Mouse (Mus musculus) bone marrow, adult 2 months (tissue): ENCODE results near the gene Bhmt2. TPM values are rescaled to one million over a fixed set of nuclear protein-coding genes. Genes with fewer than 3 reads are reported as not detected.

Source experiments
- H3K27ac ChIP-seq: fragments of 200-500 bp; 2 replicates; pipeline ENCODE4 v1.5.1; 2012; ENCODE audit warnings: low read depth, mild to moderate bottlenecking, control low read depth, inconsistent platforms, low read length; ENCODE audit not compliant: control insufficient read depth, poor library complexity, insufficient read depth
- H3K4me1 ChIP-seq: fragments of 200-500 bp; 2 replicates; pipeline ENCODE4 v1.6.1; 2011; ENCODE audit warnings: low read length; ENCODE audit not compliant: control insufficient read depth, insufficient read depth
- H3K4me3 ChIP-seq: fragments of 200-500 bp; replicated peaks from 2 replicates; pipeline ENCODE3; 2011; ENCODE audit warnings: mild to moderate bottlenecking, low read depth, low read length, control low read depth; ENCODE audit not compliant: control insufficient read depth
- CTCF ChIP-seq: fragments of 200-500 bp; IDR thresholded peaks from 2 replicates; pipeline ENCODE4 v1.5.1; 2011; ENCODE audit warnings: low read length, control low read depth; ENCODE audit not compliant: control insufficient read depth, insufficient read depth
- POLR2A ChIP-seq: fragments of 200-500 bp; IDR thresholded peaks from 2 replicates; pipeline ENCODE4 v1.6.1; 2011; ENCODE audit warnings: low read depth, mild to moderate bottlenecking, control low read depth, low read length, borderline replicate concordance; ENCODE audit not compliant: control insufficient read depth
- WGBS: fragments of 180-500 bp; shearing (Covaris S2); methylation state at CpG from one replicate; pipeline ENCODE4 v1.1.7; 2018; 5-methylcytosine and 5-hydroxymethylcytosine counted together
- polyA plus RNA-seq: library from polyadenylated mRNA; stranded (reverse); fragments of >200 nt; gene quantifications from 2 replicates; pipeline ENCODE4 v1.2.4, GENCODE M21; 2011; ENCODE audit warnings: low replicate concordance; ENCODE audit not compliant: missing spikeins, insufficient read depth, insufficient read length

Bhmt2 gene
- polyA plus RNA-seq, 1 experiment = 1.8 TPM

GRCm38 (mm10) chr13:93673296-93673695 is 806 bp downstream of the Bhmt2 start:
- Histone ChIP-seq H3K27ac (no peak overlapping the region), H3K4me1 (no peaks in the 10 kb centered on the region), H3K4me3 (no peak overlapping the region)
- WGBS = 78% methylated on average over 2 of the region's 2 CpGs
- TF ChIP-seq POLR2A (no peak), CTCF (no peak)

- Histone ChIP-seq H3K27ac (no peak overlapping the region), H3K4me3 (no peak overlapping the region), H3K4me1 (no peaks in the 10 kb centered on the region)
- WGBS = 74% methylated on average over 4 of the region's 4 CpGs
- no peak for TF ChIP-seq CTCF
- no peak for TF ChIP-seq POLR2A
Measured at GRCm38 (mm10) chr13:93672371-93672770, 1.7 kb downstream of the Bhmt2 start.

DNA sequence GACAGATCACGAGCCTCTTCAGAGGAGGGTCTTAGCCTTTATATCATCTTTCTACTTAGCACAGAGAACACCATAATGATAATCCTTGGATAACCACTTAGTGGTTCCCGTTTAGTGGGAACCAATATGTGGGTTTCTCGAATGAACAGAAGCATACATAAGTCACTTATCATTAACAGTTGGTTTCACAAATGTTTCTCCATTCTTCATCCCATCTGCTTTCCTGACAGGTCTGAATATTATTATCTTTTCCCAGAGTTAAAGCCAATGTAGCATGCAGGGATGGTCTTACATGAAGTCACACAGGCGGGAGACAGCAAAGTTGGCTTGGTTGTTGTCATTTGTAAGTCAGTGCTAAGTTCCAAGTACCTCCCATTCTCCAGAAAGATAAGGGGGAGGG is 6.5 kb downstream of the Bhmt2 start:
- TF ChIP-seq POLR2A (no peak), CTCF (no peak)
- Histone ChIP-seq H3K4me1 (no peaks in the 10 kb centered on the region), H3K4me3 (no peak overlapping the region), H3K27ac (no peak overlapping the region)
- 77% methylated on average over 4 of the region's 4 CpGs for WGBS

DNA sequence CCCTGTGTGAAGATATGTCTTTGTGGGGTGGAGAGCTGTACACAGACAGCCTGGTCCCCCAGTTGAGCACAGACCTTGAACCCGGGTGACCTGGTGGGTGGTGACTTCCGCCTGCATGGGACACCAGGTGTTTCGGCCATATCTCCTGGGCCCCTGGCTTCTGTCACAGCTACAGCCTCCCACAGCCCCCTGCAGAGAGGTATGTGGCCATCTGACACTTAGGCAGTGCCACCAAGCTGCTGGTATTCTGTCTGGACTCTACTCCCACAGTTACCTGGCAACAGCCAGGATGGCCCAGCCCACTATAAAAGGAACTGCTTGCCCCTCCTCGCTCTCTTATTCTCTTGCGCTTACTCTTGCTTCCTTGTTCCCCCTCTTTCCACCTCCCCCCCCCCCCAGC is 16.2 kb downstream of the Bhmt2 start:
- no peak overlapping the region for H3K27ac ChIP-seq
- no peaks in the 10 kb centered on the region for H3K4me1 ChIP-seq
- 86% methylated on average over 5 of the region's 5 CpGs for WGBS
- TF ChIP-seq CTCF (no peak), POLR2A (no peak)
- no peak overlapping the region for H3K4me3 ChIP-seq

GRCm38 (mm10) chr13:93653382-93653781 is 20.7 kb downstream of the Bhmt2 start:
- H3K27ac ChIP-seq = no peak overlapping the region
- no peaks in the 10 kb centered on the region for H3K4me1 ChIP-seq
- no peak for TF ChIP-seq CTCF
- no peak overlapping the region for H3K4me3 ChIP-seq
- WGBS = 75% methylated on average over 6 of the region's 6 CpGs

- no peak overlapping the region for H3K4me3 ChIP-seq
- 76% methylated on average over 7 of the region's 7 CpGs for WGBS
- H3K27ac ChIP-seq = no peak overlapping the region
- no peaks in the 10 kb centered on the region for H3K4me1 ChIP-seq
- TF ChIP-seq POLR2A (no peak), CTCF (no peak)
Measured at GRCm38 (mm10) chr13:93648387-93649130, 25.5 kb downstream of the Bhmt2 start.

- H3K4me1 ChIP-seq = no peaks in the 10 kb centered on the region
- WGBS = 63% methylated on average over 4 of the region's 4 CpGs
- H3K27ac ChIP-seq = no peak overlapping the region
- no peak overlapping the region for H3K4me3 ChIP-seq
- TF ChIP-seq POLR2A = no peak
- TF ChIP-seq CTCF = no peak
Measured at GRCm38 (mm10) chr13:93639636-93640035, 34.5 kb downstream of the Bhmt2 start.

DNA sequence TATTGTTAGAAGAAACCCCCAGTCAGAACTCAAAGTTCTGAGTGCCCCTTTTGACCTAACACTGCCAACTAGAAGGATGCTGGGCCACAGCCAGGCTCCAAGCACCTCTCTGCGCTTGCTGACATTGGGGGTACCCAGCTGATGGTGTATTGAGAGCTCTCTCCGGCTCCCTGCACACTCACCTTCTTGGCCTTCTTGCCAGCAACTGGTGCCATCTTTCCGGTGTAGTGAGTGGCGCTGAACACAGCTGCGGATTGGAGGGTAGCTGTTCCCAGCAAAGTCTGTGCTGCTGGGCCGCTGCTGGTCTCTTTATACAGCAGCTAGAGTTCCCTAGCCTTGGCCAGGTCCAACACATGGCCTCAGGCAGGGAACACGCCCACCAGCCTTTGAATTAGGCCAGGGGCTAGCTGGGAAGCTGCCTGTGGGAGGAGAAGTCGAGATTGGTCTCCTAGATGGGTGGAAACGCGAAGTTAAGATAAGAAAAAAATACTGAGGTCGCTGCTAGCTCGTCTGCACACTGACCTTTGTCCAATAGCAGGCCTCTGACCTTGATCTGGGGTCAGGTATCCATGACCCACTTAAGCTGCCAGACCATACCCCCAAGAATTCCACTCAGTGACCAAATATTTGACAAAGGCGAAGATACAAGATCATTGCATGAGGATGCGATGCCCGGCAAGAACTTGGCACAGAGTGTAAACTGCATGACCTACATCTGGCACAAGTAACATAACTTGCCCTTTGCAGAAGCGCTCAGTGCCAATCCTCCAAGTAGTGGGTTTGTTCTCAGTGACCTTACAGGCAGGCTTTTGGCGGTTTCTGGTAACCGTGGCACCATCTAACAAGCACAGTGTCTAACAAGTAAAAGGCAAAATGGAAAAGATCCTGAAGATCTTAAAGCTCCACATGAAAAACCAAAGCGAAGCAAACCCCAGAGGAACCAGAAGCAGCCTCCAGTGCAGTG is 36.5 kb downstream of the Bhmt2 start, which contains the start of gene Bhmt:
Gene Bhmt (minus strand): TSS at position 680 of the 964 bp plus-strand sequence.
- 76% methylated on average over 19 of the region's 19 CpGs for WGBS
- Histone ChIP-seq H3K27ac (no peak within 1 kb of the TSS), H3K4me1 (no peaks in the 10 kb centered on the region), H3K4me3 (no peak within 1 kb of the TSS)
- no peak for TF ChIP-seq POLR2A
- no peak for TF ChIP-seq CTCF
